Mouse (Mus musculus) left cerebral cortex, postnatal 14 days (tissue): ENCODE measurements around the gene Ap4b1. TPM values are rescaled to one million over a fixed set of nuclear protein-coding genes. Genes with fewer than 3 reads are reported as not detected.
A peak's percentile ranks its signal among the peaks of the same experiment; 100 is the strongest.

ENCODE experiments used
- DNase-seq, 2 experiments: peaks; one replicate each; pipeline ENCODE4 v3.0.0; 2021 to 2022; ENCODE audit warnings: low spot score in 2 of 2, mixed read lengths in 1 of 2
- intact Hi-C: fragments of 180-260 bp; cut with DNase I; formaldehyde crosslinking; loops from one replicate; pipeline ENCODE4 v1.15.1; 2025
- long read RNA-seq, 2 experiments: library from polyadenylated mRNA; stranded (forward); transcript quantifications; one replicate each; pipeline ENCODE4 v2.0.0; 2021
- total RNA-seq, 2 experiments: library from RNA; stranded (reverse); gene quantifications; 2 replicates each; pipeline ENCODE4 v1.2.3; 2021

The Ap4b1 gene
- total RNA-seq = 10 to 100 TPM; 12.8 to 13.4 TPM
- long read RNA-seq, experiment 1, transcript Ap4b1-201 (10 exons, 2,799 nt) = major isoform, 12 of 15 reads
- long read RNA-seq, experiment 1, partial matches to known transcripts = 1 of 15 reads
- long read RNA-seq, experiment 1, other reads (novel, unspliced or antisense) = 1 of 15 reads
- long read RNA-seq, experiment 2, partial matches to known transcripts = 2 of 8 reads
- long read RNA-seq, experiment 2, other reads (novel, unspliced or antisense) = 1 of 8 reads

GRCm38 (mm10) chr3:103808891-103809798 lies at the start of gene Ap4b1, which contains the start of the genes Dclre1b and Gm43064:
Gene Ap4b1 (plus strand): TSS chr3:103809520.
Gene Dclre1b (minus strand): TSS chr3:103809444.
Gene Gm43064 (plus strand): TSS chr3:103809573.
- intact Hi-C loops = loop anchor here (1.0 kb wide), 1 partner anchor 18 kb away; the partner anchor contains the start of gene Hipk1
- peak; percentile 88 to 91 for DNase-seq

- DNase-seq = no peak
- intact Hi-C loops = no loop called here
These were observed 42.5 kb upstream of the Ap4b1 start for GRCm38 (mm10) chr3:103766789-103767188.

- intact Hi-C loops = no loop called here
- peak; percentile 15 to 28 for DNase-seq
These were observed 37.7 kb upstream of the Ap4b1 start for GRCm38 (mm10) chr3:103771531-103772130.

- no peak for DNase-seq
These were observed 36.5 kb upstream of the Ap4b1 start for GRCm38 (mm10) chr3:103772846-103773245.

DNA sequence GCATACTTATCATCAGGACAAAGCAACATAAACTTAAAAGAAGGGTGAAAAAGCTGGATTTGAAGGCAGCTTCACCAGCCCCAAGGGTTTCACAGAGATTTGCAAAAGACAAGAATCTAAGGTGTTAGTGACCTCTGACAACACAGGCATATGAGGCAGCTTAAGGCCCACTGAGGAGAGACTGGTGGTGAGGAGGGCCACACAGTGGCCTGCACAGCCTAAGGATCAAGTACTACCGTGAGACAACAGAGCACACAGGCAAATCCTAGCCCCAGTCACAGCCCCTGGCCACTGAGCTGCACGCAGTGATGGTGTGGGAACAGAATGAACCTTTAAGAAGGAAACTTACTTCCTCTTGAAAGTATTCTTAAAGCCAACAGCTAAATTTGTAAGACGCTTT lies 35.8 kb upstream of the Ap4b1 start:
- intact Hi-C loops = no loop called here

More at GRCm38 (mm10) chr3:103772846-103773245, 36.5 kb upstream of the Ap4b1 start:
- intact Hi-C loops = no loop called here

DNA sequence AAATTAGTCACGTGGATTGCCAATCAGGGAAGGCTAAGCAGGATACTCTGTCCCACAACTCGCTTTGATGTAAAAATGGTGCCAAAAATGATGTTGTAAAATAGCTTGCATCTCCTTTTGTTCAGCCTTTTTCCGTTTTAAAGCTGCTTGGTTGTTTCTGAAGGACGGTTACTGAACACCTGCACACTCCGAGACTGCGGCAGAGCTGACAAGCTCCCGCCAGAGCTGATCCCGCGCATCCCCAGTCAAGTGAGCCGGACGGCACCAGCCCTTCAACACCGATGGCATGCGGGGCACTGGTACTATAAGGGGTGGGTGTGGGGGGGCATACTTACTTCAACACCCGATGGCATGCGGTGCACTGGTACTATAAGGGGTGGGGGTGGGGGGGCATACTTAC lies 35.3 kb upstream of the Ap4b1 start:
- no peak for DNase-seq
- intact Hi-C loops = no loop called here

More for the DNA sequence above, 35.8 kb upstream of the Ap4b1 start:
- no peak for DNase-seq

GRCm38 (mm10) chr3:103777940-103778339 lies 31.4 kb upstream of the Ap4b1 start:
- intact Hi-C loops = no loop called here
- DNase-seq = peak in 1 of 2 experiments; percentile 22

DNA sequence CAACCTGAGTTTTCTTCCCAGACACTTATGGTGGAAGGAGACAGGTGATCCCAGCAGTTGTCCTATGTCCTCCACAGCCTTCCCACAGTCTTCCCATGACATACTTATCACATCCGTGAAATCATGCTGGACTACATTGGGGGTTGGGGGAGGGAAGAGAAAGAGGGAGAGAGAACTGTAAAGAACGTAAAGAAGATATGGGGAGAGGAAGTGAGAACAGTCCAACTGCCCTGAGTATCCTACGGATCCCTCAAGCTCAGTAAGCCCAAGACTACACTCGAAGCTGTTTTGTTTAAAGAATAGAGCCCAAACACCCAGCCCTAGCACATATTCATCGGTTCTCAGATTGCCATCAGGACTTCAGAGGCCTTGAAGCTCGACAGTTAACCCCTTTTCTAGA lies 30.7 kb upstream of the Ap4b1 start:
- no peak for DNase-seq
- intact Hi-C loops = no loop called here

- intact Hi-C loops = no loop called here
- DNase-seq = no peak
These were observed 30.1 kb upstream of the Ap4b1 start for GRCm38 (mm10) chr3:103779183-103779582.

DNA sequence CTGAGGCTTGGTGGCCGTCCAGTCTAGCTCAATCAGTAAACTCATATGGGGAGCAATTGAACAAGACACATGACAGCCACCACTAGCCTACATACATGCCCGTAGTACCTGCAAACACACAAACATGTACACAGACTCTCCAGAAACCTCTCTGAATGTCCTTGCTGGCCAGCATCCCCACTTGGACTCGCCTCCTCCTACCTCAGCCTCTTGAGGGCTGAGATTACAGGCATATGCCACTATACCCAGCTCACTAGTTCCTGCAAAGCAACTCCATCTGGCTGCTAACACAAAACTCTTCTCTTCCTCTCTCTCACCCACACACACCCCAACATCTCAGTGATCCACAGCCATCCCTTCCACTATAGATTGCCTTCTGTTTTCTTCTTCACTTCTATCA lies 29.0 kb upstream of the Ap4b1 start:
- intact Hi-C loops = no loop called here
- DNase-seq = no peak

- intact Hi-C loops = no loop called here
- no peak for DNase-seq
These were observed 28.5 kb upstream of the Ap4b1 start for GRCm38 (mm10) chr3:103780777-103781176.

GRCm38 (mm10) chr3:103782844-103783609 lies 26.3 kb upstream of the Ap4b1 start:
- intact Hi-C loops = no loop called here
- DNase-seq = no peak

DNA sequence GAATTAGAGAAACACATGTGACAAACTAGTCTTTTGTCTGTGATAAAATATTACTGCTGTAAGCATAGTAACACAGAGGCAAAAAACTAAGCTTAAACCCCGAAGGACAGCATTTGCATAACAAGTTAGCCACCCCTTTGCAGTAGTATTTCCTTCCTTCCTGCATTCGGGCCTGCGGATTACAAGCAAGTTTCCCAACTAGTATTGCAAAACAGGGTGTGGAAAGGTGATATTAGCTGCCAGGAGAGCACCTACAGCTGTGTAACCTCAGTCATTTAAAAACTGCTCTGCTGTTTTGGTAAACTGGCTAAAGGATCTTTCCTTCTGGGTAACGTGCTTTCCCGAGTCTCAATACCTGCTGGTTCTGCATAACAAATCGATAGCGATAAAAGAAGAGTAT lies 22.1 kb upstream of the Ap4b1 start:
- intact Hi-C loops = no loop called here
- no peak for DNase-seq

DNA sequence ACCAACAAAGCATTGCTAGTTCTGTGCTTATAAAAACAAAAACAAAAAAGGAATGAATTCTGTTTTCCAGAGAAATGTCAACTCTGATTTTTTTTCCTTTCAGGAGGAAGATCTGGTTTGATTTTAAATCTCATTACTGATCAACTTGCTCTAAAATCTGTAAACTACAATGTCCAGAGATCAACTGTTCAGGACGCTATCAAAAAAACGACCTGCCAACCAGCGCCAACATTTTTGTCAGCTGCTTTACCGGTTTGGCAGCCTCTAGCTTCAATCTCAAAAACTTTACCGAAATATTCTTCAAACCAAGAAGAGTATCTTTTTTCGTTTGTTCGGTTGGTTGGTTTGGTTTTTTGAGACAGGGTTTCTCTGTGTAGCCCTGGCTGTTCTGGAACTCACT lies 20.2 kb upstream of the Ap4b1 start:
- DNase-seq = no peak
- intact Hi-C loops = no loop called here

- intact Hi-C loops = no loop called here
These were observed 19.4 kb upstream of the Ap4b1 start for GRCm38 (mm10) chr3:103789891-103790345.

GRCm38 (mm10) chr3:103790346-103791145 lies 18.8 kb upstream of the Ap4b1 start:
- intact Hi-C loops = loop anchor here (1.0 kb wide), 1 partner anchor 19 kb away; the partner anchor contains the start of genes Ap4b1, Dclre1b and Gm43064
- DNase-seq = peak in 1 of 2 experiments; percentile 24

More at GRCm38 (mm10) chr3:103789891-103790345, 19.4 kb upstream of the Ap4b1 start:
- DNase-seq = peak in 1 of 2 experiments; percentile 26

DNA sequence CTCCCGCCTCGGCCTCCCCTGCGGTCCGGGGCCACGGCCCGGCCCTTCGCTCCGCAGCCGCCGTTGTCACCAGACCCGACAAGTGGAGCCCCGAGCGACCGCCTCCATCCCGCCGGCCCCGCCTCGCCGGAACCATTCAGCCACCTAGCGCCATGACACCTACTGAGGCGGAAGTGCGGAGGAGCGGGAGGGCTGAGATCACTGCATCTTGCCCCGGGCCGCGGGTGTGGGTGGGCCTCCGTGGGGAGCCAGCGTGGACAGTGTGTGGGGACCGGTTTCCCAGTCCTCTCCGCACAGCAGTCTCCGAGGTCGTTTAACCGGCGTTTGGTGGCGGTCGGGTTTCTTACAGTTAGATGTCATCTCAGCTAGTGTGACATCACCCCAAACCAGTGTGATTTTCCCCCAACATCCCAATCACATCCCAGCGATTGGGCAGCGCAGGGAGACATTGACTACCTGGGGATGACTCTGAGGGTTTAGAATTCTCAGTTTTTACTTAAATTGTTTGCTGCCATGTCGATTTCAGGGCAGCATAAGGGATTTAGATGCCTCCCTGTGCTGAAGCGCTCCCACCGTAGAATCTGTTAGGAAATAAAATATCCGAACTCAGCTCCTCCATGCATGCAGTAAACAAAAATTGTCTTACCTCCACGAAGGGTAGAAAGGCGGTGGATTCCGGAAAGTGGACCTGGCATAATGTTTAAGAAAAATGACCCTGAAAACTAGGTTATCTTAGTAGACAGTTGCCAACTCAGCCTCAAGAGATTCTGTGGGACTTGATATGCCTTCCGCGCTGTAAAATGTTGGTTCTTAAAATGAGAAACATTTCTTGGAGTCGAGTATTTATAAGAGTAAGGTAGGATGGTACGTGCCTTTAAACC lies 17.9 kb upstream of the Ap4b1 start, which contains the start of gene Hipk1:
Hipk1 (minus strand) TSS at position 334 of the 881 bp plus-strand sequence.
- intact Hi-C loops = loop anchor here (1.0 kb wide), 1 partner anchor 18 kb away; the partner anchor contains the start of genes Ap4b1, Dclre1b and Gm43064
- peak; percentile 93 to 94 for DNase-seq
